Mouse (Mus musculus) liver, embryonic 14.5 days (tissue): ENCODE results near the gene Tnpo3.

Source experiments
- CTCF ChIP-seq: IDR thresholded peaks from 2 replicates; pipeline ENCODE4 v1.5.1; 2016; ENCODE audit warnings: antibody characterized with exemption, low read depth, control low read depth
- EP300 ChIP-seq: IDR thresholded peaks from 2 replicates; pipeline ENCODE4 v1.6.1; 2016; ENCODE audit warnings: antibody characterized with exemption, low read depth

DNA sequence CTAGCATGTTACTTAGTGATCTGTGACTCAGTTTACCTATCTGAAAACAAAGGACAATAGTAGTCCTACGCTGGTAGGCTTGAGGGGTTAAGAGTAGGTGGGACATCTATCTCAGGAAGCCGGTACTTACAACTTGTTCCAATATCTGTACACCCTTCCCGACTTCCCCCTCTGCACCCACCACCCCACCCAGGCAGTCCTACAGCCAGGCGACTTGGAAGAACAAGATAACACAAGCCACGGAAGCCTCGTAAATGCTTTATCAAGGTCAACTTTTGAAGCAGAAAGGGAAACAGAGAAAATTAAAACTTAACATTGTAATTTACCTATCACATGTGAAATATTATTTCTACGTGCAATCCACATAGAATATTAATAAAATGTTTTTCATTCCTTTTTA is 109.5 kb downstream of the Tnpo3 start:
- TF ChIP-seq CTCF (no peak), EP300 (no peak)
